Mouse (Mus musculus) forebrain, embryonic 16.5 days (tissue): ENCODE results near the gene Nqo1. TPM values are rescaled to one million over a fixed set of nuclear protein-coding genes. Genes with fewer than 3 reads are reported as not detected.

ENCODE experiments used
- ATAC-seq: fragments of 200-750 bp; cut with Nextera tagmentation; 2 replicates; pipeline ENCODE4 v1.8.0; 2017; ENCODE audit warnings: mild to moderate bottlenecking, moderate library complexity
- H3K27ac ChIP-seq: fragments of 300-500 bp; sonication (generic); 2 replicates; pipeline ENCODE4 v1.5.1; 2014; ENCODE audit warnings: low read length, control low read depth
- H3K27me3 ChIP-seq: fragments of 300-500 bp; sonication (generic); replicated peaks from 2 replicates; pipeline ENCODE4 v1.6.1; 2014; ENCODE audit warnings: low read length; ENCODE audit not compliant: control insufficient read depth, insufficient read depth
- H3K36me3 ChIP-seq: fragments of 300-500 bp; sonication (generic); 2 replicates; pipeline ENCODE4 v1.6.1; 2014; ENCODE audit not compliant: control insufficient read depth, insufficient read depth
- H3K4me1 ChIP-seq: fragments of 300-500 bp; sonication (generic); replicated peaks from 2 replicates; pipeline ENCODE4 v1.6.1; 2014; ENCODE audit warnings: low read length; ENCODE audit not compliant: control insufficient read depth, insufficient read depth
- H3K4me2 ChIP-seq: fragments of 300-500 bp; sonication (generic); 2 replicates; pipeline ENCODE4 v1.6.1; 2014; ENCODE audit warnings: mild to moderate bottlenecking, low read length, control low read depth
- H3K4me3 ChIP-seq: fragments of 300-500 bp; sonication (generic); replicated peaks from 2 replicates; pipeline ENCODE4 v1.5.1; 2014; ENCODE audit warnings: mild to moderate bottlenecking, low read length, control low read depth
- H3K9ac ChIP-seq: fragments of 300-500 bp; sonication (generic); replicated peaks from 2 replicates; pipeline ENCODE4 v1.6.1; 2014; ENCODE audit warnings: low read depth, low read length, control low read depth
- H3K9me3 ChIP-seq: fragments of 300-500 bp; sonication (generic); 2 replicates; pipeline ENCODE4 v1.6.1; 2016; ENCODE audit warnings: low read length; ENCODE audit not compliant: control insufficient read depth
- WGBS: fragments of 180-500 bp; shearing (Covaris S2); extraction: QIAGEN DNeasy Blood & Tissue Kit; methylation state at CpG from one replicate; pipeline ENCODE4 v1.1.7; 2014; 5-methylcytosine and 5-hydroxymethylcytosine counted together
- polyA plus RNA-seq: library from polyadenylated mRNA; unstranded; fragments of >200 nt; fragmentation: Nextera tagmentation; extraction: Ambion mirVana; gene quantifications from 2 replicates; pipeline ENCODE4 v1.2.1, GENCODE M21; 2015

Nqo1 gene
- polyA plus RNA-seq, 1 experiment from 2014 or later: 3.8 TPM

DNA sequence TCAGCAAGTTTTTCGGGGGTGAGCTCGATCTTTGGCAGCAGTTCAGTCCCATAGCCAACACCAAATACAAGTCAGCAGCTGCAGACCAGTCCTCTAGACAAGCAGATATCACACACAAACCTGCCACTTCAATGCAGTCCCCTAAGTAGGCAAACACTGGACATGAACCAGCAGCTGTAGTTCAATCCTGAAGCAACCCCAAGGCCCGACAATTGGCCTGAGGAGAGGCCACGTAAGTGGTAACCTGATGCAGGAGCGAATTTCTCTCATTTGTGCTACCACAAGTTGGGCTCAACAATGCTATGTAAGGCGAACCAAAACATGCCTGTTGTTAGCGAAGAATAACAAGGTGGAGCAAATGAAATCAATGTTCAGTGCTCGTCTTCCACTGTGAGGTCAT lies 22.3 kb downstream of the Nqo1 start:
- no peak overlapping the region for H3K4me2 ChIP-seq
- H3K27ac ChIP-seq: no peak overlapping the region
- H3K4me1 ChIP-seq: no peaks in the 10 kb centered on the region
- no peak overlapping the region for H3K4me3 ChIP-seq
- no peaks in the 10 kb centered on the region; the same call in 1 of the 2 replicates for H3K36me3 ChIP-seq
- 94% methylated on average over 8 of the region's 8 CpGs for WGBS
- no peaks in the 10 kb centered on the region for H3K9me3 ChIP-seq
- no peak for ATAC-seq
- H3K27me3 ChIP-seq: no peaks in the 10 kb centered on the region
- no peak overlapping the region for H3K9ac ChIP-seq

DNA sequence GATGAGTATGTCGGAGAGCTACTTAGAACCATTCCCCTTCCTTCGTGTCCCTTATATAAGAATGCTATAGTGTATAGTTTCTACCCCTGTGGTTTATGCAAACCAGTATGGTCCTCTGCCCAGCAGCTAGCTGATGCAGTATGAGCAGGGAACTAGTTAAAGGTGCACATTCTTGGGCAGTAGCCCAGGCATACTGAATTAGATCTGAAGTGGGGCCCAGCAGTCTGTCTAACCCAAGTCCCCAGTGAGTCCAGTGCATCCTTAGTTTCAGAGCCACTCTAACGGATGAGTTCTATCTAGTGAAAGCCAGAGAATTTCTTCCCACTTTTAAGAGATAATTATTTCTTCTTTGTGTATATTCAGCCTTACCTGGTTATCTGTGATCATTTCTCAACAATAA lies 25.7 kb downstream of the Nqo1 start:
- Histone ChIP-seq H3K36me3 (peaks cover under 1% of the 10 kb centered on the region; the same call in 1 of the 2 replicates), H3K27ac (no peak overlapping the region), H3K4me2 (no peak overlapping the region), H3K4me3 (no peak overlapping the region), H3K4me1 (no peaks in the 10 kb centered on the region), H3K27me3 (no peaks in the 10 kb centered on the region), H3K9ac (no peak overlapping the region), H3K9me3 (no peaks in the 10 kb centered on the region)
- no peak for ATAC-seq
- 90% methylated on average over 3 of the region's 3 CpGs for WGBS

DNA sequence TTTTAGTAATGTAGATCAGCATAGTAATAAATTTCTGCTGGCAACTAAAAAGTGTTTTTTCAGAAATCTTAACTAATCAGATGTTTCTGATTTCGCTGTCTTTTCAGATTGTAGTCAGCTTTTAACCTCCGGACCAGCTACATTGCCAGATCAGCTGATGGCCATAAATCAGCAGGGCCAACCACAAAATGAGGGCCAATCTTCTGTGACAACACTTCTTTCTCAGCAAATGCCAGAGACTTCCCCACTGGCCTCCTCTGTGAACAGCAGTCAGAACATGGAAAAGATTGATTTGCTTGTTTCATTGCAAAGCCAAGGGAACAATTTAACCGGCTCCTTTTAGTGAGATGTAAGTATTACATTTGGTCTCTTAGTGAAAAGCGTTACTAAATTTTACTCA lies 32.7 kb downstream of the Nqo1 start:
- Histone ChIP-seq H3K9me3 (no peaks in the 10 kb centered on the region), H3K9ac (no peak overlapping the region), H3K27me3 (no peaks in the 10 kb centered on the region), H3K4me2 (no peak overlapping the region), H3K4me1 (no peaks in the 10 kb centered on the region), H3K27ac (no peak overlapping the region), H3K4me3 (no peak overlapping the region), H3K36me3 (peaks cover 27% of the 10 kb centered on the region)
- WGBS: 94% methylated on average over 4 of the region's 4 CpGs
- no peak for ATAC-seq

Other genes starting within 250 kb of the Nqo1 start
- gene Nfat5, start 109.7 kb downstream of the Nqo1 start, polyA plus RNA-seq: 8.5 and 11.8 TPM in 2 replicates
- 85.9 and 90.0 TPM in 2 replicates for gene Nob1, start 21.8 kb upstream of the Nqo1 start, polyA plus RNA-seq
- gene Wwp2, start 33.2 kb upstream of the Nqo1 start, polyA plus RNA-seq: 41.5 and 43.0 TPM in 2 replicates
- gene Psmd7, start 185.3 kb upstream of the Nqo1 start, polyA plus RNA-seq: 243 and 253 TPM in 2 replicates